In the genomic region with DNA sequence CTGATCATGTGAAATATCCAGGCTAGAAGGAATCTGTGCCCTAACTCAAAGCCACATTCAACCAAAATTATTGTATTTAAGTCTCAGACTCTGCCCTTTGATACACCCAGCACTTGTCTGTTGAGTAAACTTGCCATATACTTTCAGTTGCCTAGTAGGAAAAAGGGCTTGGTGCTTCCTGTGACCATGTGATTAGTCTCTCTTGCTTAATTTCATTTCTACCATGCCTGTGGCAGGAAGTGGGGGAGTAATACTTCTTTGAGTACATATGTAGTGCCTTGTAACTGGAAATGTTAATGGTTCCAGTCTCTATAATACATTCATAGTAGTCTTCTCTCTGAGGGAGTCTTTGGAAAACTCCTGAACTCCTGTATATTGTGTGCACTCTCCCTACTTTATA, we compare ENCODE assay signal across 13 mouse cellular contexts. TPM values are rescaled to one million over a fixed set of nuclear protein-coding genes. Genes with fewer than 3 reads are reported as not detected.
A peak's percentile ranks its signal among the peaks of the same experiment; 100 is the strongest.
DNase-seq lines count a peak whose midpoint lies in the region; ATAC-seq and TF ChIP-seq lines count a peak whose summit lies in the region.
"Had no signal": no experiment of that assay in that cellular context is flagged by ENCODE, and none has a peak within 500 bp of the region (broad histone marks: within the 10 kb centered on the region; RNA-seq: fewer than 3 reads in every experiment).

No protein-coding gene starts in this region.

- H3K9me3 ChIP-seq in heart, embryonic 13.5 days: peaks cover 9% of the 10 kb centered on the region
- no peaks in the 10 kb centered on the region for H3K9me3 ChIP-seq in liver, postnatal 0 days (ENCODE audit: low read length)
- no peaks in the 10 kb centered on the region for H3K9me3 ChIP-seq in forebrain, embryonic 15.5 days
- H3K9me3 ChIP-seq: hindbrain, embryonic 15.5 days had no signal

- ATAC-seq in heart, embryonic 13.5 days (ENCODE audit: extremely low read depth, insufficient number of reproducible peaks, low FRiP score, low TSS enrichment): no peak
- ATAC-seq in liver, postnatal 0 days: peak; percentile 67
- no peak for ATAC-seq in forebrain, embryonic 15.5 days (replicated peaks)

- DNase-seq in heart, adult 9 months (ENCODE audit: low spot score in 2 of 2): no peak
- DNase-seq in thymus, postnatal 14 days: peak; percentile 19
- no peak for DNase-seq in thymus, postnatal 25 days
- DNase-seq in liver, postnatal 0 days: no peak
- no peak for DNase-seq in left cerebral cortex, adult 11 months (ENCODE audit: low spot score)
- no peak for DNase-seq in urinary bladder, postnatal 4 days (ENCODE audit: low spot score in 2 of 2)
- DNase-seq: kidney, postnatal 25 days; lung, embryonic 14.5 days; right cerebral cortex, adult 18-20 months had no signal

- H3K27me3 ChIP-seq in heart, embryonic 13.5 days (replicated peaks): no peaks in the 10 kb centered on the region
- H3K27me3 ChIP-seq in liver, postnatal 0 days (ENCODE audit: insufficient read depth, low read length): no peaks in the 10 kb centered on the region
- H3K27me3 ChIP-seq in forebrain, embryonic 15.5 days: no peaks in the 10 kb centered on the region
- H3K27me3 ChIP-seq: hindbrain, embryonic 15.5 days had no signal

- no peaks in the 10 kb centered on the region for H3K36me3 ChIP-seq in heart, embryonic 13.5 days
- no peaks in the 10 kb centered on the region for H3K36me3 ChIP-seq in liver, postnatal 0 days (replicated peaks; ENCODE audit: insufficient read depth, low read length)
- H3K36me3 ChIP-seq in forebrain, embryonic 15.5 days: no peaks in the 10 kb centered on the region
- H3K36me3 ChIP-seq: hindbrain, embryonic 15.5 days had no signal

- no peak overlapping the region for H3K4me2 ChIP-seq in heart, embryonic 13.5 days
- peak overlapping the region; percentile 38 for H3K4me2 ChIP-seq in liver, postnatal 0 days (ENCODE audit: low read depth, low read length)
- no peak overlapping the region for H3K4me2 ChIP-seq in forebrain, embryonic 15.5 days (replicated peaks)
- H3K4me2 ChIP-seq: hindbrain, embryonic 15.5 days; lung, embryonic 14.5 days had no signal

- TF ChIP-seq CTCF in liver, postnatal 0 days (IDR thresholded peaks at IDR 0.05; ENCODE audit: low read depth): no peak

- no peak overlapping the region for H3K4me3 ChIP-seq in heart, embryonic 13.5 days
- peak overlapping the region; percentile 41 for H3K4me3 ChIP-seq in liver, postnatal 0 days (ENCODE audit: low read depth, low read length)
- no peak overlapping the region for H3K4me3 ChIP-seq in forebrain, embryonic 15.5 days
- H3K4me3 ChIP-seq: hindbrain, embryonic 15.5 days had no signal

- peak overlapping the region; percentile 70 for H3K27ac ChIP-seq in heart, embryonic 13.5 days (replicated peaks)
- H3K27ac ChIP-seq in liver, postnatal 0 days (ENCODE audit: low read depth): peak overlapping the region; percentile 81
- no peak overlapping the region for H3K27ac ChIP-seq in forebrain, embryonic 15.5 days (replicated peaks)
- H3K27ac ChIP-seq: hindbrain, embryonic 15.5 days had no signal

- peaks cover 5% of the 10 kb centered on the region; the same call in 1 of the 2 replicates for H3K4me1 ChIP-seq in heart, embryonic 13.5 days
- no peaks in the 10 kb centered on the region for H3K4me1 ChIP-seq in liver, postnatal 0 days (ENCODE audit: insufficient read depth)
- H3K4me1 ChIP-seq in forebrain, embryonic 15.5 days: no peaks in the 10 kb centered on the region
- H3K4me1 ChIP-seq: hindbrain, embryonic 15.5 days had no signal

- H3K9ac ChIP-seq in heart, embryonic 13.5 days: no peak overlapping the region
- H3K9ac ChIP-seq in liver, postnatal 0 days (replicated peaks): no peak overlapping the region
- no peak overlapping the region for H3K9ac ChIP-seq in forebrain, embryonic 15.5 days (replicated peaks)
- H3K9ac ChIP-seq: hindbrain, embryonic 15.5 days; lung, embryonic 14.5 days had no signal

- TF ChIP-seq EP300 in liver, postnatal 0 days (IDR thresholded peaks at IDR 0.05; ENCODE audit: low read depth): no peak

RNA-seq across cellular contexts. Expression of gene Cd53, which starts 2.0 kb away (rescaled TPM):
- polyA plus RNA-seq in heart, embryonic 13.5 days (2015; fragmentation: Nextera tagmentation; extraction: Ambion mirVana): 5.2 and 5.3 TPM in 2 replicates
- 43.1 and 45.4 TPM in 2 replicates for polyA plus RNA-seq in liver, postnatal 0 days (2015; fragmentation: Nextera tagmentation; extraction: Ambion mirVana)
- polyA plus RNA-seq in forebrain, embryonic 15.5 days (2015; fragmentation: Nextera tagmentation; extraction: Ambion mirVana): 3.1 and 3.6 TPM in 2 replicates

RNA-seq across cellular contexts. Expression of gene Olfr266, which starts 38.1 kb away (rescaled TPM):
- not detected in 2 replicates for polyA plus RNA-seq in heart, embryonic 13.5 days (2015; fragmentation: Nextera tagmentation; extraction: Ambion mirVana)
- polyA plus RNA-seq in liver, postnatal 0 days (2015; fragmentation: Nextera tagmentation; extraction: Ambion mirVana): not detected in 2 replicates
- polyA plus RNA-seq in forebrain, embryonic 15.5 days (2015; fragmentation: Nextera tagmentation; extraction: Ambion mirVana): not detected in 2 replicates
- polyA plus RNA-seq: hindbrain, embryonic 15.5 days; lung, embryonic 14.5 days; neural tube, embryonic 11.5 days had no signal
